Mouse (Mus musculus) left cerebral cortex, postnatal 4 days (tissue): ENCODE data around the gene Nob1. TPM values are rescaled to one million over a fixed set of nuclear protein-coding genes. Genes with fewer than 3 reads are reported as not detected.

Source experiments
- DNase-seq: peaks from one replicate; pipeline ENCODE4 v3.0.0-alpha.2; 2022
- intact Hi-C: fragments of 180-260 bp; cut with DNase I; formaldehyde crosslinking; loops from one replicate; pipeline ENCODE4 v1.15.1; 2025
- total RNA-seq, 2 experiments: library from RNA; stranded (reverse); gene quantifications; 2 replicates each; pipeline ENCODE4 v1.2.3; 2021

The Nob1 gene
- total RNA-seq, result 10 to 100 TPM; 41.8 to 45.6 TPM

DNA sequence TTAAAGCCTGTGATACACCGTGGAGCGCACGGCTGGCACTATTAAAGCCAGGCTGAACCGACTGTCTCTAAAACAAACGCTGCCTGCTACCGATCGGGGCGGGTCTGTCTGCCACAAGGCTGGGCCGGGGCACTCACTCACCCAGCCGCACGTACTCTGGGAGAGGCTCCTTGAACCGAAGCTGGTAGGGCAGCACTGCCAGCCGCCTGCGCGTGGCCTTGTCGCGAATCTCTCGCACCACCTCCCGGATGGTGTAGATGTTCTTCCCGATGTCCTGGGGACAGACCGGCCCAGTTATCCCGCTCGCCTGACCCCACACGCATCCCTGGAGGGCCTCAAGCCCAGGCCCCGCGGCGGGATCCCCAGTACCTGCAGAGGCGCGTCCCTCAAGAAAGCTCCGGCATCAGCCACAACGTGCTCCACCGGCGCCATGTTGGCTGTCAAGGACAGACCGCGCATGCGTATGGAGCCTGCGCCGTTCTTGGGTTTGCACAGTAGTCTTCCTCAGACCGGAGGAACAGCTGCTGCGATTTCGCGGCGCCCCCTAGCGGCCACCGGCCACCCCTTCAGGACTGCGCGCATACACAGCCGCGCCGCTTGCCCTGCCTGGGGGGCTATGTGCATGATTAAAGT is at the start of gene Nob1:
Gene Nob1, minus strand, starts transcription at position 455 of the 633 bp plus-strand sequence.
- peak; percentile 98 for DNase-seq
- intact Hi-C loops, result no loop called here

DNA sequence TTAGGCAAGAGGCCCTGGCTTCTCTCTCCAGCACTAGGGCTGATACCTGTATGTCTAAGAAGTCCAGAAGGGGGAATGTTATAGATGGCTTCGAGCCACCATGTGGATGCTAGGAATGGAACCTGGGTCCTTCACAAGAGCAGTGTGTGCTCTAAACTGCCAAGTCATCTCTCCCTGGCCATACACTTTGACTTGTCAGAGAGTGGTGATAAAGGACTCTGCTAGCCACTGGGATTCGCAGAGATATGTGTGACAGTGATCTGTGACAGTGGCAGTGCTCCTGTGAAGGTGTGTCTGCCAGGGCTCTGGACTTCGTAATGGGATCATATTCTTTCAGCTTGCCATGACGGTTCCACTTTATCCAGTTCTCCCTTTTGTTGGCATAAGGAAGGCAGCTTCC is 48.5 kb upstream of the Nob1 start:
- intact Hi-C loops, result no loop called here
- no peak for DNase-seq

DNA sequence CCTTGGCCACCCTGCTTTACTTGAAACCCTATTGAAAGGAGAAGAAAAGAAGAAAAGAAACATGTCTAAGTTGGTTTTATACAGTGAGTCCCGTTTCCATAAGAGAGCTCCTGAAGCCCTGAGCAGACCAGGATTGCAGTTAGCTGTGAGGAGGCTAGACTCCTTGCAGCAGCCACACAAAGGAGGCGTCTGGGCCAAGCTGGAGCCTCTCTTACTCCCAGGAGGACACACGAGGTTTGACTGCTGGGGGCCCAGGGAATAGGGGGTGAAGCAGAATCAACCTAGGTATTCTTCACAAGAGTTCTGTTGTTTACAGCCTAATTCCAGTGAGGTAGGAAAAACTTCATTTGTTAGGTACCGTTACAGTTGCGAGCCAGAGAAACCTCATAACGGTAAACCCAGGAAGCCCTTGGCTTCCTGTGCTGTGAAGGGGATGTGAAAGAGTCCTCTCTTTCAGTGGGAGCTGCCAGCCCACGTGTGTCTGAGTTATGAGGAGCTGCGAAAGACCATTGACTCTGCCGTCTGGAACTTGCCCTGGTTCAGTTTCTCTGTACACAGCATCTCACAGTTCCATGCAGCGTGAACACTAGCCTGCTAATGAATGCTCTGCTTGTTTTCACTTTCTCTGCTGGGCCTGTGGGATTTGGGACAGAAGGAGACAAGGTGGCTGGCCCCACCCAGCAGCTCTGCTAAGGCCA is 47.7 kb upstream of the Nob1 start:
- intact Hi-C loops, result no loop called here
- no peak for DNase-seq

DNA sequence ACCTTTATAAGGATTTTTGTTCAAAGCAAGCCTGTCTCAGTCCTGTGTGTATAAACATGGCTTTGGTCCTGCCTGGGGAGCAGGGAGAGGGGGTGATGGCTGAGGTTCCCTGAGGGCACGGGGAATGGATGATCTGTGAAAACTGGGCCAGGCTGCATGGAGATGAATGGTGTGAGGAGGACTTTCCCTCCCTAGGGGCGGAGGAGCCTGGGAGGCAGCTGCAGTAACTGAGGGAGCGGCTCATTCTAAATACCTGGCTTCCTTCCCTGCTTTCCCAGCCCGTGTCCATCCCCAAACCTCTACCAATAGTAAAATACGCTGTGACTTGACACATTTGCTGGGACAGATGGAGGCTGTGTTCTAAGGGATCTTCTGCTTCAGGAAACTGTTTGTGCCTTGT is 45.5 kb upstream of the Nob1 start:
- intact Hi-C loops, result no loop called here
- DNase-seq, result peak; percentile 23

DNA sequence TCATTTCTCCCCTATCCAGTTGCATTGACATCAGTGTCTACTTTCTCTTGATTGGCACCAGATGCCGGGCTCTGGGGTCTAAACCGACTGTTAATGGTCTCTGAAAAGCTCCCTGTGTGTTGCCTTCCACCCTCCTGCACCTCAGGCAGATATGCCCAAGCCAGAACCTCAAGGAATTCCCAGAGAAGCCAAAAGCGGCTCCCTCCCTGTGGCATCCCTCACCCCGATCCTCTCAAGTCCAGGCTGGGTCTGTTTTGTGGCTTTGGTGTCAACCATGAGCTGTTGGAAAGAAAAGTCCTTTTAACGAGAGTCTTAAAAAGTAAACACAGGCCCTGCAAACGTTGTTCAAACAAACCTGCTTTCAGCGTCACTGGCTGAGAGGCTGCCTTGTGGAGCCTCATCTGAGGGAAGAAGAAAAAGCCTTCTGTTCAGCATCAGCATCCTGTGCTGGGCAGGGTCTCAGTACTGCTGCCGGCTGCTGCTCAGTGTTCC is 44.0 kb upstream of the Nob1 start:
- intact Hi-C loops, result no loop called here

DNA sequence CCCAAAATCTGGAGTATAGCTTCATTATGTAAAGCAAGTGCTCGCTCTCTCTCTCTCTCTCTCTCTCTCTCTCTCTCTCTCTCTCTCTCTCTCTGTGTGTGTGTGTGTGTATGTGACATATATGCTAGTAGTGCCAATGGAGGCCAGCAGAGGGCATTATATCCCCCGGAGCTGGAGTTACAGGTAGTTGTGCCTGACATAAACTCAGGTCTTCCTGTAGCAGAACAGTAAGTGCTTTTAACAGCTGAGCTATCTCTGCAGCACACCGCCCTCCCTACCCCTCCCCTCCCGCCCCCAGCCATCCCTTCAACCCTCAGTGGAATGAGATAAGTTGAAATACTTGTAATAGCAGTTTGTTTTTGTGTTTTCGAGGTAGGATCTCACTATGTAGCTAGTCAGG is 41.8 kb upstream of the Nob1 start:
- DNase-seq, result no peak
- intact Hi-C loops, result no loop called here

More for the DNA sequence above, 44.0 kb upstream of the Nob1 start:
- DNase-seq, result no peak

DNA sequence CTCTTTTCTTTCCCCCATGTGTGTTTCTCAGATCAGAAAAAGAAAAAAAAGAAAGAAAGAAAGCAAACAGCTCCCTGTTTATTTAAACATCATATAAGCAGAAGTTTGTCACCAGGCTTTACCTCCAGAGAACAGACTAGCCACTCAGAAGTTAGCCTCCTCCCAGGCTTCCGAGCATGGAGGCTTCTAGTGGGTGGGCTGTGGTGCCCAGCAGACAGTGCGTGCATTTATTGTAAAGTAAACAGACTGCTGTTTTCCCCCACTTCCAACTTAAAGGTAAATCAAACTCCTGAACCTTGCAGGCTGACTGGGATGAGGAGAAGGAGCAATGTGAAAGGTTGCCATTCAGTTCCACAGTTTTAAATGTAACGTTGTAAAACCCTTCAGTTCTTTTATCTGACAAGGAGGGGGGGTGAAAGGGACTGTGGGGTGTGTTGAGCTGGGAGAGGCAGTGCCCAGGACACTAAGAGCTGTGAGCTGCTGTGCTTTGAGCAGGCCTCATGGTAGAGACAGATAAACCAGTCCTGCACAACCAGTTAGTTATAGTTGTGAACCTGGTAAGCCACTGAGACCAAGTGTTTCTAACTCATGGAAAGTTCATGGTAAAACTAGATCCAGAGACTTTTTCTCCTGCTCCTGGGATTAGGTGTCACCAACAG is 40.6 kb upstream of the Nob1 start:
- no peak for DNase-seq
- intact Hi-C loops, result no loop called here

DNA sequence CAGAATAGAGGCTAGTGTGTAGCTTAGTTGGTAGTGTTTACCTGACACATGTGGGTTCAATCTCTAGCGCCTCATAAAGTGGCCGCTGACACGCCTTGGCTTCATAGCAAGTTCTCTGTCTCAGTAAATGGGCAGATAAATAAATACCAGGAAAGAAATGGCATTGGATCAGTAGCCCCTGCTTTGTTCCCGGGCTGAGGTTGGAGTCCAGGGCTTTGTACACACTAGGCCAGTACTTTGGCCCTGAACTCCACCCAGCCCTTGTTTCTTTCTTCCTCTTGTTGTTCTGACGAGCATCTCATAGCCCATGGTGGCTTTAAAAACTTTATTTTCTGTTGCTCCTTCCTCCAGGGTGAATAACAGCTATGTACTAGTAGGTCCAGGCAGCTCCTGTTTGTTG is 37.6 kb upstream of the Nob1 start:
- intact Hi-C loops, result no loop called here
- no peak for DNase-seq

DNA sequence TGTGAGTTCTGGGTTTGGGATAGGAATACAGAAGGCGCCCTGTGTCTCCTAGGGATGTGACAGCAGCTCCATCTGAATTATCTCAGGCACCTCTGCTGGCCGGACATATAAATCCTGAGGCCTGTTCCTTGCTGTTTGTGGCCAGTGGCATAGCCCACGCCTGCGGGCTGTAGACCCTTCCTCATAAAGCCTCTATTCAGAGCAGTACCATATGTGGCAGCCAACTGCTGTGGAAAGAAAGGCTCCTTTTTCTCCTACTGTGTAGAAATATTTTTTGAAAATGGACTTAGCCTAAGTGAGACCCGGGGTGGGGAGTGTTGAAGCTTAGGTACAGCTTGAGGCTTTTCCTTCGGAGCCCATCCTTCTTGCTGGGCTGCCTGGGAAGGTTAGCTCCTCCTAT is 33.4 kb upstream of the Nob1 start:
- DNase-seq, result no peak
- intact Hi-C loops, result no loop called here

DNA sequence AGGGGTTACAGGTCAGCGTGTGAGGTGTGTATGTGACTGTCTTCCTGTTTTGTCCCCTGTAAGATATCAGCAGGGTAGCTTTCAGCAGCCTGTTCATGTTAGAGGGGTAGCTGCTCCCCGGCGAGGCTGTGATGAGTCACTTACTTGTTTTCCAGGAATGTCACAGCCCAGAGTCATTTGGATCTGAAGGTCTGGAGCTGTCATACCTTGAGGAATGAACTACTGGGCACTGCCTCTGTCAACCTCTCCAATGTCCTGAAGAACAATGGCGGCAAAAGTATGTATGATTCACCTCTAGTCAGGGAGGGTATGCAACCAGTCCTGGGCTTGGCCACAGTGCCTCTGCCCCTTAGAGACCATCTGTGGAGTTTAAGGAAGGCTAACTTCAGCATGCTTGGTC is 32.9 kb upstream of the Nob1 start:
- DNase-seq, result no peak
- intact Hi-C loops, result no loop called here

DNA sequence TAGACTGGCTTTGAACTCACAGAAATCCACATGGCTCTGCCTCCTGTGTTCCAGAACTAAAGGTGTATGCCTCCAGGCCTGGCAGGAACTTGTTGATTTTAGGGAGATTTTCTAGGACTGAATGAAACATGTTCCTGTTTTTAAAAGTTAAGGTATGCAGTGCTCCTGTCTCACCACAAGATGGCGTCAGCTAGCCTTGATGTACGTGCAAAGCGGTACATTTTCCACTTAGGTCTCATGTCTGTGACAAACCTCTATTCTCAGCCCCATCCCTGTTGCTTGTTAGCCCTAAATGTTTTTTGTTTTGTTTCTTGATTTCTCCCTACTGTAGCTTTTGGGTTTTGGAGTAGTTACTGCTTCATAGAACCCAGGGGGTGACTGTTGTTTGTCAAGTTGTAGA is 30.4 kb upstream of the Nob1 start:
- DNase-seq, result peak; percentile 11
- intact Hi-C loops, result loop anchor here (2.0 kb wide), 1 partner anchor 122 kb away; no protein-coding TSS in a partner anchor

DNA sequence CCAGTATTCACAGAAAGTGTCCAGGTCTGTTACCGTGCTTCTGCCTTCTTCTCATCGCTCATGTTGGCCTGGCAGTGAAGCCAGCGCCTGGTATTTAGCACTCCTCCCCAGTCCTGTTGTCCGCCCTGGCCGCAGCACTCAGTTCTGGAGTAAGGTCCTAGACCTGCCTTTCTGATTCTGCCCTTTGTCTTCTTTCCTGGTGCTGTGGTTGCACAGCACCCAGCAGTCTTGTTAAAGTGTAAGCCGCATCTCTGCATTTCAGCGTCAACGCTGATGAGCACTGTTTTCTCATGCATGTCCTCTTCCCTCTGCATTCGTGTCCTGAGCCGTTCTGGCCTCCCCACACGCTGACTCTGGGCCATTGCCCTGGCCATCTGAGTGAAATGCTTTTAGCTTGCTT is 28.5 kb upstream of the Nob1 start:
- no peak for DNase-seq
- intact Hi-C loops, result no loop called here

DNA sequence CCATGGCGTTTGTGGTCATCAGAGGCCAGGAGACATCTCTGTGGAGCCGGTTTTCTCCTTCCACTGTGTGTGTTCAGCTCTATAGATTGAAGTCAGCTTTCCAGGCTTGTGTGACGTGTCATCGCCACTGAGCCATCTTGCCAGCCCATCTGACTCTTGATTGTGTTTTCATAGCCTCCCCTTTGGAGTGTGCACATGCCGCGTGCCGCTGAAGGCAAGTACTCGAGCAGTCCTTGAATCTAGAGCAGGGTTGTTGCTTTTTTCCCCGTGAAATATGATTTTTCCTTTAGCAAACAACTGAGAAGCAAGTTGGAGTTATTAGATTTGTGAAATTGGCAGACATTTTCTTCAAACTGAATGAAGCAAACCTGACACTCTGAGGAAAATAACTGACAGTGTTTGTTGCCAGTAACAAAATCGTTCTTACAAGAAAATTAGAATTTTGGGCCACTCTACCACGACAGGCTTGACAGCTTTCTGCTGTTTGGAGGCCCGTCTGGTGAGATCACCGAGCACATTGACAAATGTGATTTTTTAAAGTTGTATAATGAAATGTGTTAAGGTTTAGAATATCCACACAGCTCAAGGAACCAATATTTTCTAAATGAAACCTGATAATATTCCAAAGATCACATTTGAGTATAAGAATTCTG is 26.7 kb upstream of the Nob1 start:
- intact Hi-C loops, result no loop called here

DNA sequence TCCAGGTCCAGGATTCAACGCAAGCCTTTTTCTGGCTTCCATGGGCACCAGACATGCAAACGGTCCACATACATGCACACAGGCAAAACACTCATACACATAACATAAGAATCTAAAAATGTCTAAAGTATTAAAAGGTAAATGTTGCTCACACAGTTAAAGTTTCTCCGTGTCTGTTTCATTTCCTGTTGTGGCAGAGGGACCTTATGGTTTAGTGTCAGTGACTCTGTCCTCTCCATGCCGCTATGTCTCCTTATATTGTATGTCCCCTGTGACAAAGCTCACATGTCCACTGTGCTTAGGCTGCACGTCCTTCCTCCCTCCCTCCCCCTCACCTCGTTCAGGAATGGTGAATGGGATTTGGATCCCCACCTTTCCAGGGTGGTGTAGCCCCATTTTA is 24.8 kb upstream of the Nob1 start:
- no peak for DNase-seq
- intact Hi-C loops, result no loop called here

More for the DNA sequence above, 26.7 kb upstream of the Nob1 start:
- no peak for DNase-seq

DNA sequence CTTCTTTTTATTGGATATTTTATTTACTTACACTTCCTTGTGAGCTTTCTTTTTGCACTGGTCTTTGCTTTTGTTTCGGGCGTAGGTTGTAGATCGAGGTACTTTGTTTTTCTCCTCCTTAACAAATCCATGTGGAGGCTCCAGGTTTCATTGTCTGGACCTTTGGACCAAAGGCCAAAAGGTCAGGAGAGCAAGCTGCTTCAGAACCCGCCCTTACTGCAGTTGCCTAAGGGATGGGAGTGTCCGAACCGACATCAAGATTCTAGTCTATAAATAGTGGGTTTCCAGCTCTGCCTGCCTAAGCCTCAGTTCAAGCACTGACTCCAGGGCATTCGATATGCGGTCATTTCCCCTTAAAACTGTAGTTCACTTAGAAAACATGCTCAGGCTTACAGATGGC is 24.3 kb upstream of the Nob1 start:
- intact Hi-C loops, result no loop called here
- DNase-seq, result no peak

DNA sequence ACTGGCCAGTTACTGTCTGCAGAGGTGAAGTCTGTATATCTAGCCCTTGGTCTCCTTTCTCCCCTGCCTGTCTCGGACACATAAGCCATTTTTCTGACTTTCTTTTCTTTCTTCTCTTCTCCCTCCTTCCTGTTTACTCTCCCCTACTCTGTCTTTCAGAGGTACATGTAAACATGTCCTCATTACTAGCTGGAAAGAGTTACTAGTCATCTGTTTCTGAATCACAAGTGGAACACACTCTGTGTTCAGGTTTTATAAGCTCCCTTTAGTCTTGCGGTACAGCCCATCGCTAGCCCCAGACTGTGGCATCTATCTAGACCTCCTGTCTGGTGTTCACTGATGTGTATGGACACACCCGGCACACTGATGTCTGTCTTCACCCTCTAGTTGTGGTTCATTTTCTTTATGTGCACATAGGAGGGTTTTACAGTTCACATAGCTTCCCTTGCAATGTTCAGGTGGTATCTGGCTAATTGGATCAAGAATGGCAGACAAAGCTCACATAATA is 23.6 kb upstream of the Nob1 start:
- no peak for DNase-seq
- intact Hi-C loops, result no loop called here

DNA sequence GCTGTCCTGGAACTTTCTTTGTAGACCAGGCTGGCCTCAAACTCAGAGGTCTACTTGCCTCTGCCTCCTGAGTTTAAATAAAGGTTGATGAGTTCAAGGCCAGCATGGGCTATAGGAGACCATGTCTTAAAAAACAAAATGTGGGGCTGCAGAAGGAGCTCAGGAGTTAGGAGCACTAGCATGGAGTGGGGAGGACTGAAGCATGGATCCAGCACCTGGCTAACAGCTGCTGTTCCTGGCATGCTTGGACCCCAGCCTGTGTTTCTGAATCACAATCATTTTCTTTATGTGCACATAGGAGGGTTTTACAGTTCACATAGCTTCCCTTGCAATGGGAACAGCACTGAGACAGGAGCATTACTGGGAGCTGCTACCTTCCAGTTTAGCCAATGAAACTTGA is 22.9 kb upstream of the Nob1 start:
- intact Hi-C loops, result no loop called here
- no peak for DNase-seq

DNA sequence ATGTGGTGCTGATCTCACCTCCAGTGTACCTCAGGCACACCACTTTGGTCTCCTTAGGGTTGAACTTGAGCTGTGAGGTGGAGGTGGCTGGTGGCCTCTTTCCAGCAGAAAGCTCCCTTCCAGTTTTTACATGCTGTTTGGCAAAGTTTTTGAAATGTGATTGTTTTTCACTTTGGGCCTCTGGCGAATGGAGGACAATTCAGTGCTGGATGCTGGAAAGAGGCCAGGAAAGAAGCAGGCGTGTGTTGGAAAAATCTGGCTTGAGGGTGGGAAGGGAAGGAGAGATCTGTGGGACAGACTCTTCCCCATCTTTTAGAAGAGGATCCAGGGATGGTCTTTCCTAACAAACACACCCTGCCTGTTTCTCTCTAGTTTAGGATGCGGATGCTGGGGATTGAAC is 19.8 kb upstream of the Nob1 start:
- intact Hi-C loops, result no loop called here
- DNase-seq, result no peak

DNA sequence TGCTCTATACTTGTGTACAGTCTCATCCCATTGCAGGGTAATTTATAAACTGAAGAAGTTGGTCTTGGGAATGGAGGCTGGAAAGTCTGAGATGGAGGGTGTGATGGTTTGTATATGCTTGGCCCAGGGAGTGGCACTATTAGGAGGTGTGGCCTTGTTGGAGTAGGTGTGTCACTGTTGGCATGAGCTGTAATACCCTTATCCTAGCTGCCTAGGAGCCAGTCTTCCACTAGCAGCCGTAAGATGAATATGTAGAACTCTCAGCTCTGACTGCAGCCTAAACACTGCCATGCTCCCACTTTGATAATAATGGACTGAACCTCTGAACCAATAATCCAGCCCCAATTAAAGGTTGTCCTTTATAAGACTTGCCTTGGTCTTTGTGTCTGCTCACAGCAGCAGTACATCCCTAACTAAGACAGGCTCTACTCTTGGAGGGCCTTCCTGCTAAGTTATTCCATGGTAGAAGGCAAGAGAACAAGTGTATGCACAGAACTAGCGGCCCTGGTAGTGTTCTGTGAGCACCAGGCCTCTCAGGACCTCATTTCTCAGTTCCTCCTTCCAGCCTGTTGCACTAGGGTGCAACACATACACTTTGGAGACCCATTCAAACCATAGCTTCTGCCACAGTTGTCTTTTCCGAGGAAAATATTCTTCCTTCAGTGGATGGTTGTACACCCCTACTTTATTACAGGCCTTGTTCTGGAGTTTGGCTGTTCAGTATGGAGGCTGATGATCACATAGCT is 15.2 kb upstream of the Nob1 start:
- DNase-seq, result no peak
- intact Hi-C loops, result no loop called here

DNA sequence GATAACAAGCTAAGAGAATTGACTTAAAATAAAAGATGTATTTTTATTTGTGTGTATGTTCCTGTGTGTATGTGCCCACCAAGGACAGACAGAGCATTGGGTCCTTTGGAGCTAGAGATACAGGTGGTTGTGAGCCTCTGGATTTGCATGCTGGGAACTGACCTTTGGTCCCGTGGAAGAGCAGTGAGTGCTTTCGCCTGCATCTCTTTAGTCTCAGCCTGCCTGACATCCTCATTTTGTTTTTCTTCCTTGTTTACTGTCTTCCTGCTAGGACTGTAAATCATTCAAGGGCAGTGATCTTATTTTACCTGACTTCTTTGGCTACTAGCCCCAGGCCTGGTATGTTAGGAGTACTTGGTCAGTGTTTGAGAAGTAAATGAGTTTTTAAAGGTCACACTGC is 12.9 kb upstream of the Nob1 start:
- no peak for DNase-seq
- intact Hi-C loops, result no loop called here
